Mouse (Mus musculus): ENCODE measurements around the gene Cers3. TPM values are rescaled to one million over a fixed set of nuclear protein-coding genes. Genes with fewer than 3 reads are reported as not detected.
A peak's percentile ranks its signal among the peaks of the same experiment; 100 is the strongest.

Cers3 gene
- polyA plus RNA-seq, 1 experiment from 2014 or later = 1.3 TPM

GRCm38 (mm10) chr7:66813172-66813571 is 69.9 kb downstream of the Cers3 start:
- WGBS = 71% methylated on average over 1 of the region's 1 CpGs
- H3K27me3 ChIP-seq (replicated peaks; ENCODE audit: low read depth, poor library complexity, severe bottlenecking) = no peaks in the 10 kb centered on the region
- H3K4me3 ChIP-seq = no peak overlapping the region
- no peak for DNase-seq (ENCODE audit: low spot score)
- H3K4me1 ChIP-seq = no peaks in the 10 kb centered on the region
- H3K9me3 ChIP-seq = no peaks in the 10 kb centered on the region
- no peak overlapping the region for H3K27ac ChIP-seq (replicated peaks)
- H3K36me3 ChIP-seq (replicated peaks) = no peaks in the 10 kb centered on the region

DNA sequence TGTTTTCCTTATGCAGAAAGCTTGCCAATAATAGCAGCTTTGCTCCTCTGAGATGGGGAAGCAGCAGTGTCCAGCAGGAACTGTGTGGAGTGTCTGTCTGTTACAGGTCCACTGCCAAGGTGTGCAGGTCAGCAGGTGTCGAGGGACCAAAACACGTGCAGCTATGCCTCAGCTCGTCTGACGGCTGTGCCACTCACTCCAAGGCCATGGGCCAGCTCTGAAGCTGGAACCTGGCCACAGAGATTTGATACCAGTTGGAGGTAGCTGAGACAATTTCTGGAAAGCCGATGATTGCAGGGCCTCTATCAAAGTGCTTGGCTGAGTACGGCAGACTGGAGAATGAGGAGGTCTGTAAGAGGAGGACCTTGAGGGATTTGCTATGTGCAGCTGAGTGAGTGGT is 72.2 kb downstream of the Cers3 start:
- Histone ChIP-seq H3K4me1 (no peaks in the 10 kb centered on the region), H3K36me3 (replicated peaks) (no peaks in the 10 kb centered on the region), H3K4me3 (no peak overlapping the region), H3K27ac (replicated peaks) (no peak overlapping the region), H3K9me3 (no peaks in the 10 kb centered on the region), H3K27me3 (replicated peaks; ENCODE audit: low read depth, poor library complexity, severe bottlenecking) (no peaks in the 10 kb centered on the region)
- DNase-seq (ENCODE audit: low spot score) = no peak
- 90% methylated on average over 6 of the region's 6 CpGs for WGBS

DNA sequence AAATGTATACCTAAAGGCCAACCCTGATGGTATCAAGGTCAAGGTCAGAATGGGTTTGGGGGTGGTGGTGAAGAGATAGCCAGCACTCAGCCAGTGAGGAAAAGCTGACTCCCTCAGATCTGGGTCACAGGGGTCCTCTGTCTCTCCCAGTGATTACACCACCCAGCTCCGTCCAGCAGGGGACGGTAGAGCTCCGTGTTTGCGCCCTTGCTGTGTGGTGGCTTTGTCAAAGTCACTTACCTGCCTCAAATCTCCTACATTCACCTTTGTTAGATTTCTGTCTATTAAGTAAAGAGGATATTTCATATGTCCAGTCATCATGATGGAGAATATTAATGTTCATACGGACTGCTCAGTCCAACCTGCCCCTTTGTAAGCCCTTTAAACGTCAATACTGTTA is 76.7 kb downstream of the Cers3 start:
- 29% methylated on average over 6 of the region's 6 CpGs for WGBS
- H3K27me3 ChIP-seq (replicated peaks; ENCODE audit: low read depth, poor library complexity, severe bottlenecking) = no peaks in the 10 kb centered on the region

DNA sequence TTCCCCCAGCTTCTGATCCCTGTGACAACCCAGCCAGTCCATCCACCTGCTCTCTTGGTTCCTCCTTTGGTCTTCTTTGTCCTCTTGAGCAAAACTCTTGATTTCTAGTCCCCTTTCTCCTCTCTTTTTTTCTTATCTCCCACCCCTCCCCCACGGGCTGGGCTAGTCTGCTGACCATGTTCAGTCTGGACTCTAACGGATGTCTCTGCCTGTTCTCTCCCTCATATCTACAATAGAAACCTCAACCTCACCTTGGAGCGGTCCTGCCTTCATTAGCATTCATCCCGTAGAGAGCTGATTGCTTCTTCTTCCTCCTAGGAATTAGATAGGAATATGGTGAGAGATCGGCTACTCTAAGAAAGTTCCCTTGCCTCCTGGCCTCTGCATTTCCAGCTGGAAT is 87.5 kb downstream of the Cers3 start:
- no peak for DNase-seq (ENCODE audit: low spot score)
- H3K36me3 ChIP-seq (replicated peaks) = no peaks in the 10 kb centered on the region
- peaks cover 9% of the 10 kb centered on the region; the same call in 1 of the 2 replicates for H3K27me3 ChIP-seq (replicated peaks; ENCODE audit: low read depth, poor library complexity, severe bottlenecking)
- no peaks in the 10 kb centered on the region for H3K9me3 ChIP-seq
- WGBS = 84% methylated on average over 5 of the region's 5 CpGs
- 0 out of 2 replicates have a peak, but pooled peaks cover 3% of the 10 kb centered on the region for H3K4me1 ChIP-seq
- no peak overlapping the region for H3K4me3 ChIP-seq
- no peak overlapping the region for H3K27ac ChIP-seq (replicated peaks)

More for the DNA sequence above, 76.7 kb downstream of the Cers3 start:
- H3K4me3 ChIP-seq = no peak overlapping the region
- DNase-seq (ENCODE audit: low spot score) = peak; percentile 69
- no peak overlapping the region for H3K27ac ChIP-seq (replicated peaks)
- H3K4me1 ChIP-seq = no peaks in the 10 kb centered on the region
- H3K9me3 ChIP-seq = no peaks in the 10 kb centered on the region
- no peaks in the 10 kb centered on the region for H3K36me3 ChIP-seq (replicated peaks)

DNA sequence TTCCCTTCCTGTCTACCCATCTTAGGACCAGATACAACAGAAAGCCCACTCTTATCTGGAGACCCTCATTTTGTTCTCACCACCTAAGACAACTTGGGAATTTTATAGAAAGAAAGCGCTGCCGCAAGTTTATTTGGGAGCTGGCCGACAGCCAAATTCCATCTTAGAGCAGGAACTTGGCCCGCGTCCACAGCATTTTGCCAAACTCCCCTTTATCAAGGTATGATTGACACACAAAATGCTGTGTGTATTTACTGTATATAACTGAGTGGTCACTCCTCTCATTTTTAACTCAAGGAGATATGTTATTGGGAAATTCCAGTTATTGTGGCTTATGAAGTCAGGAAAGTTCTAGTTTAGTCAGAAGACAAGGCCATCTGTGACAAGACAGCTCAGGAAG is 88.0 kb downstream of the Cers3 start:
- no peak for DNase-seq (ENCODE audit: low spot score)
- 92% methylated on average over 5 of the region's 5 CpGs for WGBS
- H3K9me3 ChIP-seq = no peaks in the 10 kb centered on the region
- H3K4me3 ChIP-seq = no peak overlapping the region
- no peak overlapping the region for H3K27ac ChIP-seq (replicated peaks)
- no peaks in the 10 kb centered on the region for H3K36me3 ChIP-seq (replicated peaks)
- H3K27me3 ChIP-seq (replicated peaks; ENCODE audit: low read depth, poor library complexity, severe bottlenecking) = peaks cover 9% of the 10 kb centered on the region; the same call in 1 of the 2 replicates
- H3K4me1 ChIP-seq = 0 out of 2 replicates have a peak, but pooled peaks cover 3% of the 10 kb centered on the region

- H3K36me3 ChIP-seq (replicated peaks) = no peaks in the 10 kb centered on the region
- WGBS = under 1% methylated on average over 30 of the region's 30 CpGs
- DNase-seq (ENCODE audit: low spot score) = peak; percentile 93
- H3K9me3 ChIP-seq = no peaks in the 10 kb centered on the region
- H3K27me3 ChIP-seq (replicated peaks; ENCODE audit: low read depth, poor library complexity, severe bottlenecking) = peaks cover 64% of the 10 kb centered on the region
- H3K27ac ChIP-seq (replicated peaks) = peak within 1 kb of the TSS; percentile 51
- H3K4me1 ChIP-seq = peaks cover 33% of the 10 kb centered on the region
- H3K4me3 ChIP-seq = peak within 1 kb of the TSS; percentile 81
These were observed 96.2 kb downstream of the Cers3 start, which contains the start of gene Adamts17 for GRCm38 (mm10) chr7:66839463-66840007. TSS of gene Adamts17 (plus strand) at chr7:66839735.

- Histone ChIP-seq H3K27me3 (replicated peaks; ENCODE audit: low read depth, poor library complexity, severe bottlenecking) (peaks cover 58% of the 10 kb centered on the region), H3K9me3 (no peaks in the 10 kb centered on the region), H3K4me3 (peak overlapping the region; percentile 81), H3K27ac (replicated peaks) (peak overlapping the region; percentile 51), H3K36me3 (replicated peaks) (no peaks in the 10 kb centered on the region), H3K4me1 (peaks cover 33% of the 10 kb centered on the region)
- peak; percentile 69 for DNase-seq (ENCODE audit: low spot score)
- under 1% methylated on average over 76 of the region's 76 CpGs for WGBS
These were observed 96.9 kb downstream of the Cers3 start for GRCm38 (mm10) chr7:66840008-66840719.

- no peaks in the 10 kb centered on the region for H3K36me3 ChIP-seq (replicated peaks)
- no peak overlapping the region for H3K27ac ChIP-seq (replicated peaks)
- no peak for DNase-seq (ENCODE audit: low spot score)
- peaks cover 55% of the 10 kb centered on the region for H3K27me3 ChIP-seq (replicated peaks; ENCODE audit: low read depth, poor library complexity, severe bottlenecking)
- H3K9me3 ChIP-seq = no peaks in the 10 kb centered on the region
- WGBS = 81% methylated on average over 7 of the region's 7 CpGs
- peak overlapping the region; percentile 81 for H3K4me3 ChIP-seq
- peaks cover 35% of the 10 kb centered on the region for H3K4me1 ChIP-seq
These were observed 97.9 kb downstream of the Cers3 start for GRCm38 (mm10) chr7:66841165-66841564.

- H3K27ac ChIP-seq (replicated peaks) = no peak overlapping the region; the same call in 1 of the 2 replicates
- H3K4me1 ChIP-seq = peaks cover 41% of the 10 kb centered on the region
- 53% methylated on average over 10 of the region's 10 CpGs for WGBS
- H3K4me3 ChIP-seq = no peak overlapping the region
- H3K27me3 ChIP-seq (replicated peaks; ENCODE audit: low read depth, poor library complexity, severe bottlenecking) = peaks cover 52% of the 10 kb centered on the region
- H3K36me3 ChIP-seq (replicated peaks) = no peaks in the 10 kb centered on the region
- no peaks in the 10 kb centered on the region for H3K9me3 ChIP-seq
- DNase-seq (ENCODE audit: low spot score) = peak; percentile 77
These were observed 98.7 kb downstream of the Cers3 start for GRCm38 (mm10) chr7:66842021-66842420.

DNA sequence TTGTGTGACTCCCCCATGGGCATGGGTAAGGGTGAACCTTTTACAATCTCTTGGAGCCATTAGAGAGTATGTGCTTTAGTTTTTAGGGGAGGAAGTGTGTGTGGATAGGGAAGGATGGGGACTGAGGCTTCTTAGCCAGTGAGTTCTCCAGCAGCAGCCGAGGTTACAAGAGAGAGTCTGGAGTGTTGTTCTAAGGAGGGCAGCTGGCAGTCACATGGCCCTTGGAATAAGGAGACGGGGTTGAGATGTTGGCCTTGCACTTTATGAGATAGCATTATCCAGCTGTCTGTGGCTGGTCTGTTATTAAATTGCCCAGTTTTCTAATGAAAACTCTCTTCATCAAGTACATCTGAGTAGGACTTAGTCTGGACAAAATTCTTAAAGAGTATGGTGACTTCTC is 100.5 kb downstream of the Cers3 start:
- DNase-seq (ENCODE audit: low spot score) = no peak
- H3K27me3 ChIP-seq (replicated peaks; ENCODE audit: low read depth, poor library complexity, severe bottlenecking) = peaks cover 39% of the 10 kb centered on the region
- H3K4me3 ChIP-seq = no peak overlapping the region
- 72% methylated on average over 2 of the region's 2 CpGs for WGBS
- peaks cover 44% of the 10 kb centered on the region for H3K4me1 ChIP-seq
- no peaks in the 10 kb centered on the region for H3K9me3 ChIP-seq
- H3K27ac ChIP-seq (replicated peaks) = no peak overlapping the region
- no peaks in the 10 kb centered on the region for H3K36me3 ChIP-seq (replicated peaks)

- no peaks in the 10 kb centered on the region for H3K36me3 ChIP-seq (replicated peaks)
- H3K4me3 ChIP-seq = no peak overlapping the region
- no peaks in the 10 kb centered on the region for H3K9me3 ChIP-seq
- H3K4me1 ChIP-seq = peaks cover 29% of the 10 kb centered on the region
- H3K27me3 ChIP-seq (replicated peaks; ENCODE audit: low read depth, poor library complexity, severe bottlenecking) = peaks cover 20% of the 10 kb centered on the region
- H3K27ac ChIP-seq (replicated peaks) = no peak overlapping the region
- no peak for DNase-seq (ENCODE audit: low spot score)
- 81% methylated on average over 6 of the region's 6 CpGs for WGBS
These were observed 103.3 kb downstream of the Cers3 start for GRCm38 (mm10) chr7:66846582-66846981.

DNA sequence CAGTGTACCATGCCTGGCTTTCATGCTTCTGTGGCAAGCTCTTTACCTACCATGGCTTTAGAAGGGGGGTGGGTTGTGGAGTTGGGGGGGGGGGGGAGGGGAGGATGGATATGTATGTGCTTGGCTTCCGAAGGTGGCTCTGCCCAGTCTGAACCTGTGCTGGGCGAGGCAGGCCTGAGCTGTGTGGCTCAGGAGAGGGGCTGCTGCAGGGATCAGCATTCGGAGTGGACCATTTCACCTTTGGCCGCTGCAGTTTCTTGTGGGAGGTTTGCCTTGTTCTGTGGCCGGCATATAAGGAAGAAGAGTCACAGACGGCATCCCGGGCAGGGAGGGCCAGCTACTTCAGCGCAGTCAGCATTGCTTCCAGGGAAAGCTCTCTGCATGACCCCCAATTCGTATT is 104.0 kb downstream of the Cers3 start:
- H3K9me3 ChIP-seq = no peaks in the 10 kb centered on the region
- 90% methylated on average over 9 of the region's 9 CpGs for WGBS
- no peak overlapping the region for H3K4me3 ChIP-seq
- no peaks in the 10 kb centered on the region for H3K36me3 ChIP-seq (replicated peaks)
- H3K27me3 ChIP-seq (replicated peaks; ENCODE audit: low read depth, poor library complexity, severe bottlenecking) = peaks cover 16% of the 10 kb centered on the region
- DNase-seq (ENCODE audit: low spot score) = no peak
- H3K4me1 ChIP-seq = peaks cover 22% of the 10 kb centered on the region
- H3K27ac ChIP-seq (replicated peaks) = no peak overlapping the region

GRCm38 (mm10) chr7:66849316-66849715 is 106.0 kb downstream of the Cers3 start:
- no peaks in the 10 kb centered on the region for H3K9me3 ChIP-seq
- H3K27ac ChIP-seq (replicated peaks) = no peak overlapping the region
- no peaks in the 10 kb centered on the region for H3K27me3 ChIP-seq (replicated peaks; ENCODE audit: low read depth, poor library complexity, severe bottlenecking)
- 94% methylated on average over 6 of the region's 6 CpGs for WGBS
- peaks cover 16% of the 10 kb centered on the region; the same call in 1 of the 2 replicates for H3K4me1 ChIP-seq
- no peak overlapping the region for H3K4me3 ChIP-seq
- no peak for DNase-seq (ENCODE audit: low spot score)
- H3K36me3 ChIP-seq (replicated peaks) = no peaks in the 10 kb centered on the region

All from embryonic facial prominence, embryonic 10.5 days (tissue).